Mouse (Mus musculus) brain, embryonic 14.5 days (tissue): ENCODE results near the gene Disp1.

ENCODE experiments used
- CTCF ChIP-seq: fragments of 200-500 bp; IDR thresholded peaks from 2 replicates; pipeline ENCODE4 v1.5.1; 2012; ENCODE audit warnings: inconsistent platforms, mild to moderate bottlenecking, moderate library complexity, borderline replicate concordance; ENCODE audit not compliant: insufficient read depth, insufficient read length; ENCODE audit errors: extremely low read depth
- POLR2A ChIP-seq: fragments of 200-500 bp; IDR thresholded peaks from 2 replicates; pipeline ENCODE4 v1.6.1; 2012; ENCODE audit warnings: mild to moderate bottlenecking, inconsistent platforms, borderline replicate concordance; ENCODE audit not compliant: poor library complexity, insufficient read depth, insufficient read length, severe bottlenecking; ENCODE audit errors: extremely low read depth

DNA sequence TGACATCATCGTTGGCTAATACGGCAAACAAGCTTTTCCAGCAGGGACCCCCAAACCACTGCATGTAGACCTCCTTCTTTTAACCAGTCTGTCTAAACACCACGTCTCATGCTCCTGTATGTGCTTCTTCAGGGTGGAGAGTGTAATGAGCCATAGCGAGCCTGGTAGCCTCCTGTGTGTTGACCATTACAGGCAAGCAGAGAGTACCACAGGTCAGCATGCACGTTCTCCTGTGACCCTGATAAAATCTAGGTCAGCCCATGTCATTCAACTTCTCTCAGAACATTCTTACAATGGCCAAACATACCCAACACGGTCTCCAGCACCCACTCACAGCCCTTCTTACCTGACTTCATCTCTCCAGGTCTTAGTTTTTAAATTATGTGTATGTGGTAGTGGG lies 35.8 kb downstream of the Disp1 start:
- no peak for TF ChIP-seq CTCF
- no peak for TF ChIP-seq POLR2A
